Mouse (Mus musculus) limb, embryonic 10.5 days (tissue): Measurements from ENCODE around the gene Best1. TPM values are rescaled to one million over a fixed set of nuclear protein-coding genes. Genes with fewer than 3 reads are reported as not detected.

Experiments
- DNase-seq: peaks from one replicate; pipeline ENCODE4 v3.0.0-alpha.2; 2017; ENCODE audit warnings: low spot score
- H3K27ac ChIP-seq: fragments of 300-500 bp; sonication (generic); 2 replicates; pipeline ENCODE4 v1.5.1; 2016; ENCODE audit warnings: mild to moderate bottlenecking
- H3K27me3 ChIP-seq: fragments of 300-500 bp; sonication (generic); 2 replicates; pipeline ENCODE4 v1.6.1; 2016; ENCODE audit warnings: low read depth, mild to moderate bottlenecking; ENCODE audit not compliant: poor library complexity, severe bottlenecking
- H3K36me3 ChIP-seq: fragments of 300-500 bp; sonication (generic); 2 replicates; pipeline ENCODE4 v1.6.1; 2016; ENCODE audit warnings: mild to moderate bottlenecking, moderate library complexity
- H3K4me1 ChIP-seq: fragments of 300-500 bp; sonication (generic); 2 replicates; pipeline ENCODE4 v1.6.1; 2016
- H3K4me3 ChIP-seq: fragments of 300-500 bp; sonication (generic); 2 replicates; pipeline ENCODE4 v1.5.1; 2016; ENCODE audit warnings: mild to moderate bottlenecking, moderate library complexity
- H3K9me3 ChIP-seq: fragments of 300-500 bp; sonication (generic); replicated peaks from 2 replicates; pipeline ENCODE4 v1.6.1; 2016; ENCODE audit warnings: mild to moderate bottlenecking
- WGBS: fragments of 180-500 bp; shearing (Covaris S2); methylation state at CpG from one replicate; pipeline ENCODE4 v1.1.7; 2016; 5-methylcytosine and 5-hydroxymethylcytosine counted together
- polyA plus RNA-seq: library from polyadenylated mRNA; unstranded; fragments of >200 nt; fragmentation: Nextera tagmentation; extraction: Ambion mirVana; gene quantifications from 2 replicates; pipeline ENCODE4 v1.2.1, GENCODE M21; 2016

Gene Best1
- polyA plus RNA-seq, 1 experiment from 2014 or later: 2.3 TPM

GRCm38 (mm10) chr19:9997204-9998062 lies 4.0 kb downstream of the Best1 start:
- DNase-seq: no peak
- 76% methylated on average over 12 of the region's 12 CpGs for WGBS
- Histone ChIP-seq H3K36me3 (no peaks in the 10 kb centered on the region), H3K27ac (no peak overlapping the region), H3K4me3 (no peak overlapping the region), H3K27me3 (no peaks in the 10 kb centered on the region), H3K9me3 (0 out of 2 replicates have a peak, but pooled peaks cover under 1% of the 10 kb centered on the region), H3K4me1 (peaks cover 9% of the 10 kb centered on the region)

DNA sequence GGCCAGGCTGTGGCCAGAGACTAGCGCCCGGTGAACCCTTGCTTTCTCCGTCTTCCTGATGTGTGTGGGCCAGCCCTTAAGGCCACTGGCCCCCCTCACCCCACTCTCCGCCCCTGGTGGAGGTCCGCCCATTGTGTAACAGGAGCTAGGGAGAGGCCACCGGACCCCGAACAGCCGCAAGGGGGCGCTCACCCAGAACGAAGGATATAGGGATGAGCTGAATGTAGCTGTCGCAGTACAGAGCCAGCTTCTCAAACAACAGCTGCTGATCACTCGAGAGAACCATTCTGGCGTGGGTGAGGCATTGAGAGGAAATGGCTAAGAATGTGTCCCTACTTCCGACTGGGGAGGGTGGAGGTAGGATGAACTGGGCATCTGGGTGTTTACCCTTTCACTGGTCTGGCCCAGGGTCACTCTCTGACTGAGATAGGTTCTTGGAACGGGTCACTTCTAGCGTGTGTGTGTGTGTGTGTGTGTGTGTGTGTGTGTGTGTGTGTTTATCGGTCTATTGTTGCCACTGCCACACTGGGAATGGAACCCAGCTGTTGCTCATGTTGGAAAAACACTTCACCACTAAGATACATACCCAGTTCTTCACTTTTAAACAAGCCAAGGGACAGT lies 8.3 kb downstream of the Best1 start:
- DNase-seq: peak; percentile 97
- WGBS: 8% methylated on average over 17 of the region's 17 CpGs
- H3K9me3 ChIP-seq: no peaks in the 10 kb centered on the region
- H3K4me1 ChIP-seq: peaks cover 13% of the 10 kb centered on the region
- H3K4me3 ChIP-seq: peak overlapping the region; percentile 48
- H3K36me3 ChIP-seq: no peaks in the 10 kb centered on the region
- no peaks in the 10 kb centered on the region for H3K27me3 ChIP-seq
- H3K27ac ChIP-seq: peak overlapping the region; percentile 79

GRCm38 (mm10) chr19:9992011-9992958 lies 9.1 kb downstream of the Best1 start:
- peak overlapping the region; percentile 79 for H3K27ac ChIP-seq
- peak overlapping the region; percentile 48 for H3K4me3 ChIP-seq
- 45% methylated on average over 26 of the region's 26 CpGs for WGBS
- peaks cover 22% of the 10 kb centered on the region for H3K4me1 ChIP-seq
- H3K36me3 ChIP-seq: no peaks in the 10 kb centered on the region
- no peaks in the 10 kb centered on the region for H3K9me3 ChIP-seq
- H3K27me3 ChIP-seq: no peaks in the 10 kb centered on the region
- DNase-seq: no peak

DNA sequence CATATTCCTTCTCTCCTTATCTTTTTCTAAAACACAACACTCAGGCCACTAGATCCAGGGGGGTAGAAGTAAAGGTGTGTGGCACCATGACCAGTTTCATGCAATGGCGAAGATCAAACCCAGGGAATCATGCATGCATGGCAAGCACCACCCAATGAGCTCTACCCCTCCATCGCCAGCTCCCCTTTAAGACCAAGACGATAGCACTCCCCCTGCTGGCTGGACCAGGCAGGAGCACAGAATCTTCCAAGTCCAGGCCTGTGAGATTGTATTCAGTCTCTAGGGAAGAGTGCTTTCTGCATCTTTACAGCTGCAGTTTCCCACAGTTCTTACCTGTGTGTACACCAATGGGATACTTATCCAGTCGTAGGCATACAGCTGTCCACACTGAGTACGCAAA lies 10.1 kb downstream of the Best1 start:
- 30% methylated on average over 5 of the region's 5 CpGs for WGBS

GRCm38 (mm10) chr19:9989884-9990256 lies 11.6 kb downstream of the Best1 start:
- Histone ChIP-seq H3K4me3 (no peak overlapping the region), H3K27ac (no peak overlapping the region), H3K27me3 (no peaks in the 10 kb centered on the region), H3K9me3 (no peaks in the 10 kb centered on the region), H3K4me1 (peaks cover 28% of the 10 kb centered on the region), H3K36me3 (peaks cover 19% of the 10 kb centered on the region)
- DNase-seq: no peak

More for the DNA sequence above, 10.1 kb downstream of the Best1 start:
- Histone ChIP-seq H3K27me3 (no peaks in the 10 kb centered on the region), H3K36me3 (peaks cover 4% of the 10 kb centered on the region), H3K4me3 (no peak overlapping the region), H3K9me3 (no peaks in the 10 kb centered on the region), H3K27ac (no peak overlapping the region), H3K4me1 (peaks cover 28% of the 10 kb centered on the region)
- DNase-seq: peak; percentile 87

GRCm38 (mm10) chr19:9989171-9989883 lies 12.1 kb downstream of the Best1 start:
- H3K9me3 ChIP-seq: no peaks in the 10 kb centered on the region
- peaks cover 24% of the 10 kb centered on the region for H3K36me3 ChIP-seq
- no peak overlapping the region for H3K4me3 ChIP-seq
- WGBS: 69% methylated on average over 17 of the region's 17 CpGs
- no peak overlapping the region for H3K27ac ChIP-seq
- DNase-seq: no peak
- H3K4me1 ChIP-seq: peaks cover 29% of the 10 kb centered on the region
- no peaks in the 10 kb centered on the region for H3K27me3 ChIP-seq

GRCm38 (mm10) chr19:9987593-9987992 lies 13.8 kb downstream of the Best1 start:
- H3K4me3 ChIP-seq: no peak overlapping the region
- DNase-seq: no peak
- H3K27me3 ChIP-seq: no peaks in the 10 kb centered on the region
- H3K27ac ChIP-seq: peak overlapping the region; percentile 64
- peaks cover 34% of the 10 kb centered on the region for H3K4me1 ChIP-seq
- peaks cover 30% of the 10 kb centered on the region for H3K36me3 ChIP-seq
- no peaks in the 10 kb centered on the region for H3K9me3 ChIP-seq

GRCm38 (mm10) chr19:9987192-9987591 lies 14.2 kb downstream of the Best1 start:
- DNase-seq: no peak
- 30% methylated on average over 6 of the region's 6 CpGs for WGBS
- Histone ChIP-seq H3K36me3 (peaks cover 30% of the 10 kb centered on the region), H3K4me3 (no peak overlapping the region), H3K9me3 (no peaks in the 10 kb centered on the region), H3K27ac (peak overlapping the region; percentile 64), H3K27me3 (no peaks in the 10 kb centered on the region), H3K4me1 (peaks cover 30% of the 10 kb centered on the region)

DNA sequence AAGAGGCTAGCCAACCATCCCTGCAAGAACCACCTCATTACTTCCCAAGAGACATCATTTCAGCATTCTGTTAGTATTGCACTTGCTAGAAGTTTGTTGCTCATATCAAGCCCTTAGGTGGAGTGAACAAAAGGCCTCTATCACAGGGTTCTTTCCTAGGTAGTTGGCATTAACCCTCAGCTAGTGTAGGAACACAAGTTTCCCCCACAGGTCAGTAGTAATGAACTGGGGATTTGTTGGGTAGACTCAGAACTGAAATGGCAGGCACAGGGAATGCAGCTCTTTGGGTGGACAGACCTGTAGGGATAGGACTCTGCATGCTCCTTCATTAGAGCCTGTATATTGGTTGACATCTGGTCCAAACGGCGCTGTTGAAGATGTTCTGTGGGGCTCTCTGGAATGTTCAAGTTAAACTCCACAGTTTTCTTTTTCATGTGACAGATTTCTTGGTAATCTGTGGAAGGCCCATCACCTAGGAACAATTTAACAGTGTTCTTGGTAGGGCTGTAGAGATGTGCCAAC lies 15.5 kb downstream of the Best1 start:
- DNase-seq: no peak
- no peak overlapping the region for H3K4me3 ChIP-seq
- WGBS: 88% methylated on average over 2 of the region's 2 CpGs
- H3K27me3 ChIP-seq: no peaks in the 10 kb centered on the region
- H3K36me3 ChIP-seq: peaks cover 30% of the 10 kb centered on the region
- no peaks in the 10 kb centered on the region for H3K9me3 ChIP-seq
- no peak overlapping the region for H3K27ac ChIP-seq
- H3K4me1 ChIP-seq: peaks cover 38% of the 10 kb centered on the region

DNA sequence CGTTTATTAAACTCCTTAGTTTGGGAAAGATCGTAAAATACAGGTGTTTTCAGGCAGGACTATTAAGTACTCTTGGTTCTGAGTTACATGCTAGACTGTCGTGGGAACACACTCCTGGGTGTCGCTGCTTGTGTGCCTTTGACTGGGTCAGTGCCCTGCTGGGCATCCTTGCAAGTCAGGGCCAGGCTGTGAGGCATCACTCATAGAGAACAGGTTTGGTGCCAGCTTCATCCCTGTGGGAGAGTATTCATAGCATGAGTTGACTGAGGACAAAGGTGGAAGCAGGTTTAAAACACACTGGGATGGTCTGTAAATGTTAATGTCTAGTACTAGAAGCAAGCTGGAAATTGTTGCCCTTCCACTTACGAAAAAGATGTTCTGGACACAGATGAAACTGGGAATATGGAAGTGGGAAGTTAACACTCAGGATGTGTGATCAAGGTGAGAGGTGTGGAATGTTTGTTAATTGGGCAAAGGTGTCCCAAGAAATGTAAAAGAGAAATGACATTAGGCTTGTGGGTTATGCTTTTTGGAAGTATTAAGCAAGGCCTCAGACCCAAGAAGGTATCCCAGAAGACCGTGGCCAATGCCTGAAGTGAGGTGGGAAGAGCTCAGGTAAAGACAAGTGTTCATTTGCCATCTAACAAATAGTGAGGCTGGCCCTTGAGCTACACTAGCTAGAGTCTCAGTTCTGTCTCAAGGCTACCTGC lies 16.1 kb downstream of the Best1 start:
- Histone ChIP-seq H3K4me3 (no peak overlapping the region), H3K9me3 (no peaks in the 10 kb centered on the region), H3K4me1 (peaks cover 38% of the 10 kb centered on the region), H3K27me3 (no peaks in the 10 kb centered on the region), H3K36me3 (peaks cover 30% of the 10 kb centered on the region), H3K27ac (no peak overlapping the region)
- WGBS: 94% methylated on average over 6 of the region's 6 CpGs
- no peak for DNase-seq

- peaks cover 30% of the 10 kb centered on the region for H3K36me3 ChIP-seq
- 94% methylated on average over 20 of the region's 20 CpGs for WGBS
- H3K4me3 ChIP-seq: peak overlapping the region; percentile 74
- H3K9me3 ChIP-seq: no peaks in the 10 kb centered on the region
- no peaks in the 10 kb centered on the region for H3K27me3 ChIP-seq
- no peak for DNase-seq
- peaks cover 38% of the 10 kb centered on the region for H3K4me1 ChIP-seq
- H3K27ac ChIP-seq: no peak overlapping the region
Observed at GRCm38 (mm10) chr19:9984111-9985055, 17.1 kb downstream of the Best1 start.
